Mouse (Mus musculus) forebrain, embryonic 14.5 days (tissue): ENCODE results near the gene Cnnm2. TPM values are rescaled to one million over a fixed set of nuclear protein-coding genes. Genes with fewer than 3 reads are reported as not detected.

Experiments
- ATAC-seq: fragments of 200-750 bp; cut with Nextera tagmentation; 2 replicates; pipeline ENCODE4 v1.8.0; 2017; ENCODE audit warnings: mild to moderate bottlenecking, moderate library complexity
- DNase-seq: peaks from one replicate; pipeline ENCODE4 v3.0.0-alpha.2; 2015; ENCODE audit warnings: low spot score
- H3K27ac ChIP-seq: fragments of 300-500 bp; sonication (generic); 2 replicates; pipeline ENCODE4 v1.5.1; 2014; ENCODE audit warnings: low read depth, mild to moderate bottlenecking, control low read depth, low read length, moderate library complexity
- H3K27me3 ChIP-seq: fragments of 300-500 bp; sonication (generic); replicated peaks from 2 replicates; pipeline ENCODE4 v1.6.1; 2014; ENCODE audit warnings: low read length, control low read depth, mixed read lengths; ENCODE audit not compliant: control insufficient read depth, insufficient read depth
- H3K36me3 ChIP-seq: fragments of 300-500 bp; sonication (generic); 2 replicates; pipeline ENCODE4 v1.6.1; 2014; ENCODE audit warnings: low read length, control low read depth; ENCODE audit not compliant: control insufficient read depth, insufficient read depth
- H3K4me1 ChIP-seq: fragments of 300-500 bp; sonication (generic); 2 replicates; pipeline ENCODE4 v1.6.1; 2014; ENCODE audit warnings: antibody characterized with exemption, low read length, control low read depth; ENCODE audit not compliant: control insufficient read depth, insufficient read depth
- H3K4me2 ChIP-seq: fragments of 300-500 bp; sonication (generic); 2 replicates; pipeline ENCODE4 v1.6.1; 2014; ENCODE audit warnings: mild to moderate bottlenecking, control low read depth, low read length
- H3K4me3 ChIP-seq: fragments of 300-500 bp; sonication (generic); 2 replicates; pipeline ENCODE4 v1.5.1; 2014; ENCODE audit warnings: low read depth, low read length, control low read depth
- H3K9ac ChIP-seq: fragments of 300-500 bp; sonication (generic); 2 replicates; pipeline ENCODE4 v1.6.1; 2014; ENCODE audit warnings: mild to moderate bottlenecking, low read length, control low read depth, moderate library complexity
- H3K9me3 ChIP-seq: fragments of 300-500 bp; sonication (generic); replicated peaks from 2 replicates; pipeline ENCODE4 v1.6.1; 2016; ENCODE audit warnings: low read length, control low read depth, mixed read lengths; ENCODE audit not compliant: control insufficient read depth
- WGBS: fragments of 180-500 bp; shearing (Covaris S2); extraction: QIAGEN DNeasy Blood & Tissue Kit; methylation state at CpG from one replicate; pipeline ENCODE4 v1.1.7; 2014; 5-methylcytosine and 5-hydroxymethylcytosine counted together
- polyA plus RNA-seq: library from polyadenylated mRNA; unstranded; fragments of >200 nt; fragmentation: Nextera tagmentation; extraction: Ambion mirVana; gene quantifications from 2 replicates; pipeline ENCODE4 v1.2.1, GENCODE M21; 2014

The Cnnm2 gene
- polyA plus RNA-seq, 1 experiment from 2014 or later = 2.8 TPM

GRCm38 (mm10) chr19:46898222-46898621, 136.8 kb downstream of the Cnnm2 start:
- H3K9ac ChIP-seq = no peak overlapping the region
- H3K36me3 ChIP-seq = peaks cover 30% of the 10 kb centered on the region
- WGBS = 85% methylated on average over 5 of the region's 5 CpGs
- H3K27me3 ChIP-seq = no peaks in the 10 kb centered on the region
- H3K4me2 ChIP-seq = no peak overlapping the region
- no peak for ATAC-seq
- no peak for DNase-seq
- no peak overlapping the region for H3K4me3 ChIP-seq
- H3K27ac ChIP-seq = no peak overlapping the region
- no peaks in the 10 kb centered on the region for H3K9me3 ChIP-seq
- H3K4me1 ChIP-seq = no peaks in the 10 kb centered on the region

DNA sequence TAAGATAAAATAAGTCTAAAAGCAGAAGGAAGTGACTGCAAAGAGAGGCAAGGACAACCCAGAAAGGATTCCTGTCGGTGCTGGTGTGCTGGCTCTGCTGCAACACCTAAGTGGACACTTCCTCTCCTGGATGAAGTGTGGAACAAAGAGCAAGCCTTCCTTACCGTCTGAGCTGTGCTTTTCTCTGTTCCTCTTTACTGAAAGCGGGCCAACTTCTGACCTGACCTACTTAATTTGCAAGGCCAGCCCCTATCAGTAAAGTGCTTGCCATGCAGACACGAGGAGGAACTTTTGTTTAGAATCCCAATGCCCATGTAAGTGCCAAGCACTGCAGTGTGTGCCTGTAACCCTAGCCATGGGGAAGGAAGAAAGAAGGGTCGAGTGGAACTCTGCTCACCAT, 137.9 kb downstream of the Cnnm2 start:
- no peaks in the 10 kb centered on the region for H3K27me3 ChIP-seq
- no peak for DNase-seq
- no peak overlapping the region for H3K4me3 ChIP-seq
- H3K4me1 ChIP-seq = no peaks in the 10 kb centered on the region
- H3K27ac ChIP-seq = no peak overlapping the region
- H3K9ac ChIP-seq = no peak overlapping the region
- no peak for ATAC-seq
- 63% methylated on average over 5 of the region's 5 CpGs for WGBS
- H3K4me2 ChIP-seq = no peak overlapping the region
- H3K36me3 ChIP-seq = peaks cover 28% of the 10 kb centered on the region
- H3K9me3 ChIP-seq = no peaks in the 10 kb centered on the region

DNA sequence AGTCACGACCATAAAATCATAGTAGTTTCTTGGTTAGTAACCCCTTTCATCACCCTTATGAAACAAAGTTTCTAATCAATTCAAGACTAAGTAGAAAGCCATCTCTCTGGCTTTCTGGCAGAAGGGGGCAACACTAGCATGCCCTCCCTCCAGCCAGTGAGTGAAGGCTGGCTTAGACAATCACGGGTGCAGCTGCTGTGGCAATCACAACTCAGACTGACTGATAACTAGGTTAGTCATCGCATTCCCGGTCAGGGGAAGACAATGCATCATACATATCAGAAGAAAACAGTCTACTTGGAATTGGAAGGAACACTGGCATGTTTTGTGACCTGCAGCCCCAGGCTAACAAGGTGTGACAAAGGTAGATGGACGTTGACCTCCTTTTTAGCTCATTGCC, 138.5 kb downstream of the Cnnm2 start:
- Histone ChIP-seq H3K4me2 (no peak overlapping the region), H3K4me1 (no peaks in the 10 kb centered on the region), H3K27me3 (no peaks in the 10 kb centered on the region), H3K4me3 (no peak overlapping the region), H3K9me3 (no peaks in the 10 kb centered on the region), H3K9ac (no peak overlapping the region), H3K27ac (no peak overlapping the region), H3K36me3 (peaks cover 26% of the 10 kb centered on the region)
- 87% methylated on average over 5 of the region's 5 CpGs for WGBS
- DNase-seq = no peak
- no peak for ATAC-seq

DNA sequence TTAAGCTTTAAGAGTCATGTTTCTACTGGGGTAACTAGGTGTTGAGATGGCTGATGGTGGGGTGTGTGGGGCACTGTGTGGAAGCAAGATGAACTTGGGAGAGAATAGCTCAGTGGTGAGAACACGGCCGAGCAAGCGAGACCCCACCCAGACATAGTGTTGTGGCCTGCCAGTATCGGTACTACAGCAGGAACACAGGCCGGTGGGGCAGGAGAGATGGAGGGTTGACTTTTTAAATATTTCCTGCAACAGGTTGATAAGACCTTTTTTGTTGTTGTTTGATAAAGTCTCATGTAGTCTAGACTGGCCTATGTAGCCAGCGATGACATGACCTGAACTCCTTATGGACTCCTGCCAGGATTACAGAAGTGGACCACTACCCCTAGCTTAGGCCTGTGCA, 139.4 kb downstream of the Cnnm2 start:
- H3K9me3 ChIP-seq = no peaks in the 10 kb centered on the region
- no peaks in the 10 kb centered on the region for H3K27me3 ChIP-seq
- WGBS = 97% methylated on average over 6 of the region's 6 CpGs
- no peak overlapping the region for H3K9ac ChIP-seq
- DNase-seq (no peak), ATAC-seq (no peak)
- peaks cover 26% of the 10 kb centered on the region for H3K36me3 ChIP-seq
- H3K4me2 ChIP-seq = no peak overlapping the region
- no peak overlapping the region for H3K27ac ChIP-seq
- H3K4me1 ChIP-seq = no peaks in the 10 kb centered on the region
- no peak overlapping the region for H3K4me3 ChIP-seq

- Histone ChIP-seq H3K36me3 (peaks cover 22% of the 10 kb centered on the region), H3K9me3 (no peaks in the 10 kb centered on the region), H3K27me3 (no peaks in the 10 kb centered on the region), H3K27ac (no peak overlapping the region), H3K4me1 (no peaks in the 10 kb centered on the region), H3K4me2 (no peak overlapping the region), H3K4me3 (no peak overlapping the region), H3K9ac (no peak overlapping the region)
- WGBS = 88% methylated on average over 5 of the region's 5 CpGs
- DNase-seq = no peak
- ATAC-seq = no peak
Measured at GRCm38 (mm10) chr19:46901323-46901722, 139.9 kb downstream of the Cnnm2 start.

DNA sequence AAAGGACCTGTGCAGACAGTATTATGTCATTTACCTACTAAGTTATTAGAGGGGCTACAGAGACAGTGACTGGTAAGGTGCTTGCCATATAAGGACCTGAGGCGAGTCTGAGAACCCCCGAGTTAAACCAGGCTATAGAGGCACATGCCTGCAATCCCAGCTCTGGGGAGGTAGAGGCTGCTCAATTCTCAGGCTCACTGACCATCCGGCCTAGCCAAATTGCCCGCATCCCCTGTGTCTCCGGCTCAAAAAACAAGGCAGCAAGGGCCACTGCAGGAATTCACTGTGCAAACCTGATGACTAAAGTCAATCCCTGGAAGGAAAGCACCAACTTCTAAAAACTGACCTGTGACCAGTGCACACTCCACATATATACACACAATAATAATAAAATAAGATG, 142.0 kb downstream of the Cnnm2 start:
- WGBS = 93% methylated on average over 5 of the region's 5 CpGs

GRCm38 (mm10) chr19:46904907-46905306, 143.5 kb downstream of the Cnnm2 start:
- Histone ChIP-seq H3K4me1 (no peaks in the 10 kb centered on the region), H3K27ac (no peak overlapping the region), H3K36me3 (no peaks in the 10 kb centered on the region), H3K4me3 (no peak overlapping the region), H3K9ac (no peak overlapping the region), H3K4me2 (no peak overlapping the region), H3K27me3 (no peaks in the 10 kb centered on the region), H3K9me3 (no peaks in the 10 kb centered on the region)
- WGBS = 75% methylated on average over 1 of the region's 1 CpGs
- ATAC-seq = no peak
- DNase-seq = no peak

More for the DNA sequence above, 142.0 kb downstream of the Cnnm2 start:
- Histone ChIP-seq H3K9me3 (no peaks in the 10 kb centered on the region), H3K36me3 (peaks cover 7% of the 10 kb centered on the region), H3K9ac (no peak overlapping the region), H3K4me3 (no peak overlapping the region), H3K4me2 (no peak overlapping the region), H3K27me3 (no peaks in the 10 kb centered on the region), H3K27ac (no peak overlapping the region), H3K4me1 (no peaks in the 10 kb centered on the region)
- ATAC-seq (no peak), DNase-seq (no peak)

- Histone ChIP-seq H3K27ac (no peak overlapping the region), H3K9me3 (no peaks in the 10 kb centered on the region), H3K4me2 (no peak overlapping the region), H3K9ac (no peak overlapping the region), H3K4me1 (no peaks in the 10 kb centered on the region), H3K36me3 (no peaks in the 10 kb centered on the region), H3K4me3 (no peak overlapping the region), H3K27me3 (no peaks in the 10 kb centered on the region)
- no peak for ATAC-seq
- DNase-seq = no peak
Measured at GRCm38 (mm10) chr19:46905383-46905782, 144.0 kb downstream of the Cnnm2 start.

DNA sequence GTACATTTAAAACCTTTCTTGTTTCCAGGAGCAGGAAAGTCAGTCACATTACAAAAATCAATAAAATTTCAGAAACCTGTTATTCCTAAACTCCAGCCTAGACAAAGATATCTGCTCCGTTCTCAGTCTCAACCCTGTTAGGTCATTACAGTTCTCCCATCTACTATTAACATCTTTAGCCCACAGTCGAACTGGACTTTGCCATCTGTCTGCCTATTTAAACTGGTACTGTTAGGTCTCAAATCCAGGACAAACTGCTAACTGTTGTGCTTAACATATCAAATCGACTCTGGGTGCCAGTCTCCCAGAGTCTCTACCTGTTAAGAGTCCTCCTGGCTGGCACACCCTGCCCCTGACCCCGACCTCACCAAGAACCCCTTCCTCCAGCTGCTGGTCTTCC, 144.6 kb downstream of the Cnnm2 start:
- no peaks in the 10 kb centered on the region for H3K9me3 ChIP-seq

More for the DNA sequence above, 144.6 kb downstream of the Cnnm2 start:
- no peak overlapping the region for H3K9ac ChIP-seq
- H3K27me3 ChIP-seq = no peaks in the 10 kb centered on the region
- ATAC-seq = no peak
- no peak overlapping the region for H3K4me3 ChIP-seq
- no peaks in the 10 kb centered on the region for H3K4me1 ChIP-seq
- WGBS = 93% methylated on average over 4 of the region's 4 CpGs
- no peak overlapping the region for H3K27ac ChIP-seq
- DNase-seq = no peak
- H3K4me2 ChIP-seq = no peak overlapping the region
- no peaks in the 10 kb centered on the region for H3K36me3 ChIP-seq
